10 mouse cellular contexts compared by ENCODE assay signal in the genomic region with DNA sequence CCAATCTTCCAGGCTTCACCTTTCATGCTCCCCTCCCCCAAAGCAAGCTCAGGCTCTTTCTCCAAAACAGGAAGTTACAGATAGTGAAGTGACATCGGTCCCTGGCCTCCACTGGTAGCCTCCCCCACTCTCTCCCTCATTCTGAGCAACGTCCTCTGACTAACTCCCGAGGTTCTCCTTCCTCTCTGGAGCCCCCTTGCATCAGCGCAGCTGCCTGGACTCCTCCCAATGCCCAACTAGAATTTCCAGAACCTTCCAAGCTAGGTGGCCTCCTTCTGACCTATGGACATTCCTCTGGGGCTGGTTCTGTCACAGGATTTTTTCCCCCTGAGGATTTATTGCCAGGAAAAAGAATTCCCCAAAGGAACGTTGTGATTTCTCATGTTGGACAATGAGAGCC.
A peak's percentile ranks its signal among the peaks of the same experiment; 100 is the strongest.
DNase-seq lines count a peak whose midpoint lies in the region; ATAC-seq and TF ChIP-seq lines count a peak whose summit lies in the region.
"Had no signal": no experiment of that assay in that cellular context is flagged by ENCODE, and none has a peak within 500 bp of the region (broad histone marks: within the 10 kb centered on the region; RNA-seq: fewer than 3 reads in every experiment).

No protein-coding gene starts in this region.

- no peak overlapping the region for H3K4me2 ChIP-seq in liver, embryonic 16.5 days (ENCODE audit: low read depth, low read length)
- H3K4me2 ChIP-seq: midbrain, embryonic 13.5 days had no signal

- H3K9me3 ChIP-seq in liver, embryonic 16.5 days (replicated peaks; ENCODE audit: control insufficient read depth, low read length): no peaks in the 10 kb centered on the region

- no peaks in the 10 kb centered on the region for H3K27me3 ChIP-seq in liver, embryonic 16.5 days (ENCODE audit: control insufficient read depth, insufficient read depth, low read depth, low read length)

- no peak overlapping the region for H3K9ac ChIP-seq in liver, embryonic 16.5 days (ENCODE audit: low read depth, low read length)
- H3K9ac ChIP-seq: midbrain, embryonic 13.5 days had no signal

- H3K4me1 ChIP-seq in bone marrow macrophage, adult 2 months (ENCODE audit: control insufficient read depth, insufficient read depth, low read length): peaks cover 45% of the 10 kb centered on the region
- peaks cover 2% of the 10 kb centered on the region for H3K4me1 ChIP-seq in liver, embryonic 16.5 days (ENCODE audit: control insufficient read depth, low read depth, low read length)
- H3K4me1 ChIP-seq: midbrain, embryonic 13.5 days had no signal

- peak overlapping the region; percentile 57 for H3K27ac ChIP-seq in bone marrow macrophage, adult 2 months (ENCODE audit: insufficient read depth, low read depth, low read length)
- H3K27ac ChIP-seq in liver, embryonic 16.5 days (ENCODE audit: low read length): no peak overlapping the region
- H3K27ac ChIP-seq: midbrain, embryonic 13.5 days had no signal

- 11% methylated on average over 5 of the region's 5 CpGs for WGBS in liver, embryonic 16.5 days (ENCODE audit: insufficient replicate concordance)

- TF ChIP-seq CTCF in bone marrow macrophage, adult 2 months (IDR thresholded peaks at IDR 0.05; ENCODE audit: low read depth, low read length): no peak

- peak; percentile 40; the same call in 1 of the 2 replicates for ATAC-seq in liver, embryonic 16.5 days (ENCODE audit: low read depth)
- no peak for ATAC-seq in erythroblast, adult 5-6 weeks (replicated peaks; ENCODE audit: low FRiP score, poor library complexity, severe bottlenecking)
- ATAC-seq: hindbrain, embryonic 16.5 days; midbrain, embryonic 13.5 days had no signal

- no peaks in the 10 kb centered on the region for H3K36me3 ChIP-seq in liver, embryonic 16.5 days (ENCODE audit: control insufficient read depth, insufficient read depth)
- H3K36me3 ChIP-seq: midbrain, embryonic 13.5 days had no signal

- no peak overlapping the region for H3K4me3 ChIP-seq in bone marrow macrophage, adult 2 months (ENCODE audit: insufficient read depth, low read length)
- no peak overlapping the region for H3K4me3 ChIP-seq in liver, embryonic 16.5 days (ENCODE audit: low read depth, low read length)
- H3K4me3 ChIP-seq: midbrain, embryonic 13.5 days had no signal

- DNase-seq in kidney, postnatal 4 days: peak; percentile 26 to 47
- DNase-seq in kidney, adult 8-10 months: no peak
- peak; percentile 39 for DNase-seq in thymus, postnatal 0 days (ENCODE audit: low spot score)
- DNase-seq in urinary bladder, postnatal 4 days (ENCODE audit: low spot score in 2 of 2): no peak
- DNase-seq in left cerebral cortex, adult 9 months (ENCODE audit: low spot score in 2 of 2): no peak

- no peak for TF ChIP-seq POLR2A in bone marrow macrophage, adult 2 months (IDR thresholded peaks at IDR 0.05; ENCODE audit: borderline replicate concordance, low read depth, low read length)

Comparison
In these comparisons a context has a peak if more than half of its experiments do, and no peak if none do; other contexts are left out.
1. DNase-seq: peak in kidney, postnatal 4 days (2 of 2) and thymus, postnatal 0 days (single experiment); none in kidney, adult 8-10 months (0 of 2), urinary bladder, postnatal 4 days (0 of 2) and left cerebral cortex, adult 9 months (0 of 2).